Mouse (Mus musculus): Measurements from ENCODE around the gene Ptpro.

DNA sequence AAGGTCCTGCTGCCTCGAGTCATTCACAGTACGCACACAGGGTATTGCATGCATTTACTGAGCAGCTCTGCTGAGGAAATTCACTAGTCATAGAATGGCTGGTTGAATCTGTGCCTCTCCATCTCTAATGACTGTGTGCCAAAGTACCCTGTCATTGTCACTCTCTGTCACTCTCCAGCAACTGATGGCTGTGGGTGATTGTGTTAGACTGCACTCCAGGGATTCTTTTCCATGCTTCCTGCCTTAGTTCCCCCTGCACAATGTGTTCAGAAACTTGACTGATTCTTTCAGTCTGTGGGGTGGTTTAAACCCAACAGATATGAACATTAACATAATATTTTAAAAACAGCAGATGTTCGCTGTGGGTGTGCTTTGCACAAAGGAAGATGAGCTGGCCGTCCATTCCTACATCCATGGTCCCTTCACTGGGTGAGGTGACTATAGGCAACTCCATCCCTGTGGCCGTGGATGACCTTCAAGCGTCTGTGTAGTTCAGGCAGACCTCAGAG, 29.5 kb downstream of the Ptpro start:
- no peak for TF ChIP-seq CTCF (IDR thresholded peaks at IDR 0.05; ENCODE audit: extremely low read depth, insufficient read depth, low read length)
- TF ChIP-seq POLR2A (IDR thresholded peaks at IDR 0.05; ENCODE audit: extremely low read depth, insufficient read depth, low read length), result no peak

Data from cortical plate, adult 2 months (tissue).